Mouse (Mus musculus) E14TG2a.4 (cell line): ENCODE measurements around the gene Tm9sf1.
A peak's percentile ranks its signal among the peaks of the same experiment; 100 is the strongest.

Source experiments
- H3K27me3 ChIP-seq: 2 replicates; pipeline ENCODE4 v1.6.1; 2014; ENCODE audit warnings: low read length, control low read depth; ENCODE audit not compliant: insufficient read depth
- H3K36me3 ChIP-seq: 2 replicates; pipeline ENCODE4 v1.6.1; 2014; ENCODE audit warnings: low read length, control low read depth; ENCODE audit not compliant: insufficient read depth
- H3K4me1 ChIP-seq: replicated peaks from 2 replicates; pipeline ENCODE4 v1.6.1; 2014; ENCODE audit warnings: low read depth, low read length, control low read depth
- H3K4me3 ChIP-seq: replicated peaks from 2 replicates; pipeline ENCODE4 v1.5.1; 2014; ENCODE audit warnings: mild to moderate bottlenecking, low read length
- H3K9me3 ChIP-seq: 2 replicates; pipeline ENCODE4 v1.6.1; 2014; ENCODE audit warnings: low read length, control low read depth
- CTCF ChIP-seq: conservative IDR thresholded peaks from 2 replicates; pipeline ENCODE4 v1.5.1; 2014; ENCODE audit warnings: low read length
- NANOG ChIP-seq: IDR thresholded peaks from 2 replicates; pipeline ENCODE4 v1.6.1; 2014; ENCODE audit warnings: borderline replicate concordance, low read length, mixed read lengths
- POU5F1 ChIP-seq: IDR thresholded peaks from 2 replicates; pipeline ENCODE4 v1.6.1; 2014; ENCODE audit warnings: low read length, borderline replicate concordance

Tm9sf1 gene

GRCm38 (mm10) chr14:55643060-55643907, at the start of gene Tm9sf1:
Gene Tm9sf1 (minus strand): TSS chr14:55643806.
- TF ChIP-seq NANOG (no peak), CTCF (no peak), POU5F1 (no peak)
- peak within 1 kb of the TSS; percentile 96 for H3K4me3 ChIP-seq
- H3K9me3 ChIP-seq = no peaks in the 10 kb centered on the region
- H3K27me3 ChIP-seq = no peaks in the 10 kb centered on the region
- H3K4me1 ChIP-seq = peaks cover 58% of the 10 kb centered on the region
- H3K36me3 ChIP-seq = peaks cover 40% of the 10 kb centered on the region

GRCm38 (mm10) chr14:55689433-55689832, 45.8 kb upstream of the Tm9sf1 start:
- no peaks in the 10 kb centered on the region for H3K9me3 ChIP-seq
- TF ChIP-seq CTCF = no peak
- TF ChIP-seq NANOG = no peak
- H3K4me3 ChIP-seq = no peak overlapping the region
- peaks cover 4% of the 10 kb centered on the region; the same call in 1 of the 2 replicates for H3K27me3 ChIP-seq
- no peaks in the 10 kb centered on the region for H3K36me3 ChIP-seq
- H3K4me1 ChIP-seq = peaks cover 10% of the 10 kb centered on the region

GRCm38 (mm10) chr14:55682118-55682493, 38.5 kb upstream of the Tm9sf1 start:
- no peak for TF ChIP-seq NANOG
- no peak for TF ChIP-seq POU5F1
- H3K4me3 ChIP-seq = peak overlapping the region; percentile 95
- peaks cover 30% of the 10 kb centered on the region for H3K4me1 ChIP-seq
- no peaks in the 10 kb centered on the region for H3K27me3 ChIP-seq
- H3K9me3 ChIP-seq = no peaks in the 10 kb centered on the region
- H3K36me3 ChIP-seq = peaks cover 39% of the 10 kb centered on the region

GRCm38 (mm10) chr14:55681160-55682117, 37.8 kb upstream of the Tm9sf1 start, which contains the start of gene Tinf2:
Gene Tinf2 (minus strand): TSS chr14:55681820.
- peak within 1 kb of the TSS; percentile 95 for H3K4me3 ChIP-seq
- H3K4me1 ChIP-seq = peaks cover 30% of the 10 kb centered on the region
- H3K36me3 ChIP-seq = peaks cover 46% of the 10 kb centered on the region
- no peaks in the 10 kb centered on the region for H3K27me3 ChIP-seq
- peak; percentile 53 for TF ChIP-seq CTCF
- no peak for TF ChIP-seq POU5F1
- TF ChIP-seq NANOG = peak; percentile 28; the same call in 1 of the 2 replicates
- H3K9me3 ChIP-seq = no peaks in the 10 kb centered on the region

- TF ChIP-seq CTCF = no peak
- TF ChIP-seq NANOG = no peak
- no peak for TF ChIP-seq POU5F1
- Histone ChIP-seq H3K27me3 (no peaks in the 10 kb centered on the region), H3K4me3 (no peak overlapping the region), H3K4me1 (peaks cover 40% of the 10 kb centered on the region), H3K36me3 (peaks cover 63% of the 10 kb centered on the region), H3K9me3 (no peaks in the 10 kb centered on the region)
Observed at GRCm38 (mm10) chr14:55677615-55678014, 34.0 kb upstream of the Tm9sf1 start.

GRCm38 (mm10) chr14:55672741-55673060, 29.1 kb upstream of the Tm9sf1 start:
- Histone ChIP-seq H3K27me3 (no peaks in the 10 kb centered on the region), H3K36me3 (peaks cover 58% of the 10 kb centered on the region), H3K9me3 (no peaks in the 10 kb centered on the region), H3K4me1 (peaks cover 38% of the 10 kb centered on the region), H3K4me3 (peak overlapping the region; percentile 94)
- TF ChIP-seq NANOG (no peak), POU5F1 (no peak), CTCF (no peak)

- peak within 1 kb of the TSS; percentile 94 for H3K4me3 ChIP-seq
- H3K4me1 ChIP-seq = peaks cover 38% of the 10 kb centered on the region
- no peaks in the 10 kb centered on the region for H3K27me3 ChIP-seq
- H3K9me3 ChIP-seq = no peaks in the 10 kb centered on the region
- peaks cover 53% of the 10 kb centered on the region for H3K36me3 ChIP-seq
- no peak for TF ChIP-seq CTCF
- TF ChIP-seq NANOG = no peak
- TF ChIP-seq POU5F1 = no peak
Observed at GRCm38 (mm10) chr14:55671833-55672740, 28.5 kb upstream of the Tm9sf1 start, which contains the start of the genes Gmpr2 and Nedd8. Gene Gmpr2 (plus strand): TSS chr14:55671941. Gene Nedd8 (minus strand): TSS chr14:55672124.

GRCm38 (mm10) chr14:55671486-55671832, 27.9 kb upstream of the Tm9sf1 start:
- H3K27me3 ChIP-seq = no peaks in the 10 kb centered on the region
- peaks cover 44% of the 10 kb centered on the region for H3K4me1 ChIP-seq
- H3K9me3 ChIP-seq = no peaks in the 10 kb centered on the region
- TF ChIP-seq NANOG = no peak
- H3K36me3 ChIP-seq = peaks cover 53% of the 10 kb centered on the region
- peak overlapping the region; percentile 94 for H3K4me3 ChIP-seq
